Mouse (Mus musculus) adrenal gland, postnatal 25 days (tissue): ENCODE data around the gene P2rx2. TPM values are rescaled to one million over a fixed set of nuclear protein-coding genes. Genes with fewer than 3 reads are reported as not detected.

ENCODE experiments used
- DNase-seq: peaks from one replicate; pipeline ENCODE4 v3.0.0; 2021; ENCODE audit warnings: mixed read lengths
- total RNA-seq: library from RNA; stranded (reverse); gene quantifications from 2 replicates; pipeline ENCODE4 v1.2.3, GENCODE M21; 2021

P2rx2 gene
- total RNA-seq, 1 experiment from 2014 or later: 0.55 TPM

- DNase-seq: no peak
These were observed 12.5 kb downstream of the P2rx2 start for GRCm38 (mm10) chr5:110330508-110330907.

- DNase-seq: no peak
These were observed 29.9 kb downstream of the P2rx2 start for GRCm38 (mm10) chr5:110313127-110313526.

- DNase-seq: no peak
These were observed 34.2 kb downstream of the P2rx2 start for GRCm38 (mm10) chr5:110308861-110309260.

DNA sequence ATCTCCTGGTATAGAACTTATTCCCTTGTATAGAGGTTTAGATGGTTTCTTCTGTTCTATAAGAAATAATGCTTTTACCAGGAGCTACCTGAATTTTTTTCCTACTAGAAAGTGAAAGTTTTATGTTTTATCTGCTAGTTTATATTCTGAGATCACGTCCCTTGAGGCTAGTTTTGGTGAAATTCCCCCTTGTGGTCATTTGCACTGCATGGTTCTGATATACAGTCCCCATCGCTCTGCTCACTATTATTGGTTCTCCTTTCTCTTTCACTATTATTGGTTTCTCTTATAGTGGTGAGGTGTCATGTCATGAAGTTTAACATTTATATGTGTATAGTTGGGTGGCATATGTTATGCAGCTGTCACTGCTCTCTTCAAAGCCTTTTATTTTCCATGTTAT is 42.4 kb downstream of the P2rx2 start:
- no peak for DNase-seq

DNA sequence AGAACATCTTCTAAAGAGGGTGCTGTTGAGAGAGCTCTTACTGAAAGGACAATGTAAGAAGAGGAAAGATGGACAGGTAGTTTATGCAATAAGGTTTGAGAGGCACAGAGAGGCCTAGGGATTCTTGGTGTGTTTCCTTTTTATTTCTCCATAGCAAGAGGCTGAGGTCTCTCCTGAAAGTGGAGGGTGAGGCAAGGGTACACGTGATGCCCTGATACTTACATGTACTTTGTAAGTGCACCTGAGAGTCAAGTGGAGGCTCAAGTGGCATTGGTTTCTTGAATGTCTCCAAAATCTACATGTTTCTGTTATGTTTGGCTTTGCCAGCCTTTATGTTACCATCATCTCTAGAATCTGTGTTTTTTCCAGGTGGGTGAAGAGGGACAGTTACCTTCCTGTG is 46.4 kb downstream of the P2rx2 start:
- no peak for DNase-seq

GRCm38 (mm10) chr5:110291649-110292048 is 51.4 kb downstream of the P2rx2 start:
- DNase-seq: no peak

Other genes starting within 250 kb of the P2rx2 start
- gene Gm35315, start 248.8 kb downstream of the P2rx2 start, total RNA-seq: 0.33 and 0.52 TPM in 2 replicates
- gene Plcxd1, start 243.2 kb downstream of the P2rx2 start, total RNA-seq: 0.15 and 0.29 TPM in 2 replicates
- 72.3 and 75.1 TPM in 2 replicates for gene Gtpbp6, start 235.0 kb downstream of the P2rx2 start, total RNA-seq
- gene Zfp605, start 233.1 kb downstream of the P2rx2 start, total RNA-seq: 5.7 and 7.1 TPM in 2 replicates
- 43.0 and 44.0 TPM in 2 replicates for gene Chfr, start 207.4 kb downstream of the P2rx2 start, total RNA-seq
- gene Golga3, start 166.5 kb downstream of the P2rx2 start, total RNA-seq: 33.8 and 40.1 TPM in 2 replicates
- 38.7 and 52.6 TPM in 2 replicates for gene Ankle2, start 112.2 kb downstream of the P2rx2 start, total RNA-seq
- 44.7 and 49.8 TPM in 2 replicates for gene Pgam5, start 73.3 kb downstream of the P2rx2 start, total RNA-seq
- 9.4 and 10.7 TPM in 2 replicates for gene Pxmp2, start 57.0 kb downstream of the P2rx2 start, total RNA-seq
- 6.2 and 8.0 TPM in 2 replicates for gene Pole, start 56.9 kb downstream of the P2rx2 start, total RNA-seq
- gene Lrcol1, start 1.5 kb upstream of the P2rx2 start, total RNA-seq: not detected in 2 replicates
- gene Fbrsl1, start 105.3 kb upstream of the P2rx2 start, total RNA-seq: 71.5 and 81.3 TPM in 2 replicates
- gene Galnt9, start 201.1 kb upstream of the P2rx2 start, total RNA-seq: 0.09 and 0.33 TPM in 2 replicates